Mouse (Mus musculus): Measurements from ENCODE around the gene B3gat2.

GRCm38 (mm10) chr1:23721036-23721435 is 40.5 kb upstream of the B3gat2 start:
- TF ChIP-seq CTCF (IDR thresholded peaks at IDR 0.05; ENCODE audit: control insufficient read depth, insufficient read depth, low read length) (no peak), POLR2A (IDR thresholded peaks at IDR 0.05; ENCODE audit: borderline replicate concordance, control insufficient read depth, low read depth, low read length) (no peak)

Data from bone marrow, adult 2 months (tissue).